Comparison of ENCODE assay signal across 8 mouse cellular contexts in the genomic region with DNA sequence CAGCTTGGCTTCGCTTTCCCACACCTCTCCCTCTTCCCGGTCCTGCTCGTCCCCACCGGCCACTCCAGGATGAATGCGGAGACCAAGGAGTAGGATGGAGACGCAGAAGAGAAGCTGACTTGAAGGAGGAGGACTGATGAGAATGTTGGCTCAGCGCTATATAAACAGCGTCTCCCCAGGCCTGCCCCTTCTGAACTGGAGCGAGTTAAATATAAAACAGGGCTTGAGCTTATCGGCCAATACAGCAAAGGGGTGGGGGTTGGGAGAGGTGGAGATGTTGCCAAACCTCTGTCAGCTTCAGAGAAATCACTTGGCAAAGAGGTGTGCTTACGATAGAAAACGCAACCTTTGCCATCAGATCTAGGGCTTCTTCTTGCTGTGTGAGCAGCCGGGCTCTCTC. TPM values are rescaled to one million over a fixed set of nuclear protein-coding genes. Genes with fewer than 3 reads are reported as not detected.
DNase-seq lines count a peak whose midpoint lies in the region; ATAC-seq and TF ChIP-seq lines count a peak whose summit lies in the region.

Gene Enpep, minus strand, starts transcription at position 135 of the 400 bp plus-strand sequence.

- peak; percentile 34 for DNase-seq in midbrain, postnatal 0 days (ENCODE audit: low spot score)
- DNase-seq in midbrain, embryonic 14.5 days: no peak
- peak; percentile 90 for DNase-seq in kidney, adult 11 months
- peak; percentile 58 for DNase-seq in lung, adult 2 months
- DNase-seq in spleen, postnatal 36 days (ENCODE audit: low spot score in 2 of 2): no peak
- DNase-seq in layer of hippocampus, adult 18-20 months (ENCODE audit: low spot score in 2 of 2): no peak
- no peak for DNase-seq in layer of hippocampus, adult 8-10 months (ENCODE audit: low spot score in 2 of 2)

- no peak for TF ChIP-seq POLR2A in embryonic fibroblast, embryonic 13.5 days (IDR thresholded peaks at IDR 0.05; ENCODE audit: low read depth, low read length)
- peak; percentile 31; the same call in 1 of the 2 replicates for TF ChIP-seq POLR2A in lung, adult 2 months (IDR thresholded peaks at IDR 0.05; ENCODE audit: borderline replicate concordance, extremely low read depth, low read depth, low read length)

- no peak for ATAC-seq in midbrain, postnatal 0 days (ENCODE audit: low FRiP score)
- no peak for ATAC-seq in midbrain, embryonic 14.5 days (ENCODE audit: low FRiP score, low TSS enrichment)

- no peaks in the 10 kb centered on the region for H3K27me3 ChIP-seq in midbrain, postnatal 0 days (ENCODE audit: insufficient read depth, low read length)
- no peaks in the 10 kb centered on the region for H3K27me3 ChIP-seq in midbrain, embryonic 14.5 days (ENCODE audit: control insufficient read depth, insufficient read depth, low read length)

- 65% methylated on average over 13 of the region's 13 CpGs for WGBS in midbrain, postnatal 0 days
- 78% methylated on average over 13 of the region's 13 CpGs for WGBS in midbrain, embryonic 14.5 days
- WGBS in lung, adult 2 months: 16% methylated on average over 13 of the region's 13 CpGs

- no peak within 1 kb of the TSS for H3K9ac ChIP-seq in midbrain, postnatal 0 days (replicated peaks; ENCODE audit: low read length, poor library complexity, severe bottlenecking)
- no peak within 1 kb of the TSS for H3K9ac ChIP-seq in midbrain, embryonic 14.5 days (replicated peaks; ENCODE audit: low read length)

- H3K36me3 ChIP-seq in midbrain, postnatal 0 days (ENCODE audit: insufficient read depth, low read length): no peaks in the 10 kb centered on the region
- no peaks in the 10 kb centered on the region for H3K36me3 ChIP-seq in midbrain, embryonic 14.5 days (ENCODE audit: control insufficient read depth, insufficient read depth, low read length)

- TF ChIP-seq CTCF in midbrain, postnatal 0 days (IDR thresholded peaks at IDR 0.05): no peak
- no peak for TF ChIP-seq CTCF in embryonic fibroblast, embryonic 13.5 days (IDR thresholded peaks at IDR 0.05; ENCODE audit: borderline replicate concordance, insufficient read depth, low read length)
- no peak for TF ChIP-seq CTCF in lung, adult 2 months (IDR thresholded peaks at IDR 0.05; ENCODE audit: insufficient read depth, low read length)

- H3K4me1 ChIP-seq in midbrain, postnatal 0 days (ENCODE audit: insufficient read depth, low read length): no peaks in the 10 kb centered on the region
- H3K4me1 ChIP-seq in midbrain, embryonic 14.5 days (ENCODE audit: control insufficient read depth, insufficient read depth, low read length): no peaks in the 10 kb centered on the region
- H3K4me1 ChIP-seq in embryonic fibroblast, embryonic 13.5 days (ENCODE audit: control insufficient read depth, insufficient read depth, low read length): no peaks in the 10 kb centered on the region; the same call in 1 of the 2 replicates
- no peaks in the 10 kb centered on the region for H3K4me1 ChIP-seq in lung, adult 2 months (ENCODE audit: control insufficient read depth, insufficient read depth, low read length)

- peak within 1 kb of the TSS; percentile 29 for H3K4me2 ChIP-seq in midbrain, postnatal 0 days (ENCODE audit: low read depth, low read length, poor library complexity, severe bottlenecking)
- no peak within 1 kb of the TSS for H3K4me2 ChIP-seq in midbrain, embryonic 14.5 days (ENCODE audit: low read length)

- H3K4me3 ChIP-seq in midbrain, postnatal 0 days (ENCODE audit: low read depth, low read length): 0 out of 2 replicates have a peak within 1 kb of the TSS, but pooled peaks have one; percentile 6
- no peak within 1 kb of the TSS for H3K4me3 ChIP-seq in midbrain, embryonic 14.5 days (replicated peaks; ENCODE audit: low read depth, low read length)
- peak within 1 kb of the TSS; percentile 6; the same call in 1 of the 2 replicates for H3K4me3 ChIP-seq in embryonic fibroblast, embryonic 13.5 days (ENCODE audit: insufficient read depth, low read length)
- peak within 1 kb of the TSS; percentile 60 for H3K4me3 ChIP-seq in lung, adult 2 months (replicated peaks; ENCODE audit: extremely low read depth, low read depth, low read length)

- no peak within 1 kb of the TSS for H3K27ac ChIP-seq in midbrain, postnatal 0 days (ENCODE audit: low read depth, low read length)
- H3K27ac ChIP-seq in midbrain, embryonic 14.5 days (replicated peaks; ENCODE audit: low read depth, low read length): no peak within 1 kb of the TSS
- H3K27ac ChIP-seq in embryonic fibroblast, embryonic 13.5 days (ENCODE audit: insufficient read depth, low read length): no peak within 1 kb of the TSS

- H3K9me3 ChIP-seq in midbrain, postnatal 0 days (ENCODE audit: low read length): no peaks in the 10 kb centered on the region
- H3K9me3 ChIP-seq in midbrain, embryonic 14.5 days (ENCODE audit: control insufficient read depth, low read length): no peaks in the 10 kb centered on the region

RNA-seq across cellular contexts. Expression of gene Enpep, which starts in this region (rescaled TPM):
- total RNA-seq in midbrain, postnatal 0 days (2014; rRNA removed): 3.0 and 4.1 TPM in 2 replicates
- polyA plus RNA-seq in midbrain, postnatal 0 days (2015; fragmentation: Nextera tagmentation; extraction: Ambion mirVana): 1.9 and 2.3 TPM in 2 replicates
- polyA plus RNA-seq in midbrain, embryonic 14.5 days (2014; fragmentation: Nextera tagmentation; extraction: Ambion mirVana): 0.45 and 1.3 TPM in 2 replicates
- 3.3 and 3.8 TPM in 2 replicates for polyA plus RNA-seq in embryonic fibroblast, embryonic 13.5 days (2011; ENCODE audit: insufficient read length, low read depth, missing spikeins)
- 27.6 and 46.6 TPM in 2 replicates for polyA plus RNA-seq in lung, adult 2 months (2012; rRNA removed)
- total RNA-seq in layer of hippocampus, adult 18-20 months (2021): 1 to 10 TPM; 1.0 to 1.3 TPM
- 1 to 10 TPM; 1.4 to 2.1 (median 1.8) TPM for total RNA-seq in layer of hippocampus, adult 8-10 months (2022)

Comparison
In these comparisons a context has a peak if more than half of its experiments do, and no peak if none do; other contexts are left out.
1. DNase-seq: peak in midbrain, postnatal 0 days (single experiment), kidney, adult 11 months (single experiment) and lung, adult 2 months (single experiment); none in midbrain, embryonic 14.5 days (single experiment), spleen, postnatal 36 days (0 of 2), layer of hippocampus, adult 18-20 months (0 of 2) and layer of hippocampus, adult 8-10 months (0 of 2).